Mouse (Mus musculus): ENCODE results near the gene Vmo1. TPM values are rescaled to one million over a fixed set of nuclear protein-coding genes. Genes with fewer than 3 reads are reported as not detected.
"Not testable (repeated sequence)": the region's sequence is repeated elsewhere in the genome, so short reads cannot be mapped to it uniquely, and the experiment has no call there.

The Vmo1 gene
- not detected for total RNA-seq (2021)
- long read RNA-seq, experiment 1, result 0 reads
- long read RNA-seq, experiment 2, result 0 reads

DNA sequence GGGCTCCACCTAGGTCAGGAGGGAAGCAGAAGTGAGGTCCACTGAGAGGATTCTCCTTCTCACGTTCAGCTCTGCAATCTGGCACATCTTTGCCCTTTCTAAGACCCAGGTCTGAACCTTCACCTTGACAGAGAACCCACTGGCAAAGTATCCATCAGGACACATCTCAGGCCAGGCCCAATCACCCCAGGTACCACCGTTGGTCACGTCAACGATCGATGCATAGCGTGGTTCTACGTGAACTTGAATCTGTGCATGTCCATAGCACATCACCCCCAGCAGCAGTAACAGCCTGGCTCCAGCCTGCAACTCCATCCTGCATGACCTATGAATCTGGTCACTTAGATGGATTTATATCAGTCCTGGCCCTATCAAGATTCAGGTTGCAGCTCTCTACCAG lies at the start of gene Vmo1:
Vmo1 (minus strand) TSS at position 329 of the 400 bp plus-strand sequence.
- no peak for DNase-seq

DNA sequence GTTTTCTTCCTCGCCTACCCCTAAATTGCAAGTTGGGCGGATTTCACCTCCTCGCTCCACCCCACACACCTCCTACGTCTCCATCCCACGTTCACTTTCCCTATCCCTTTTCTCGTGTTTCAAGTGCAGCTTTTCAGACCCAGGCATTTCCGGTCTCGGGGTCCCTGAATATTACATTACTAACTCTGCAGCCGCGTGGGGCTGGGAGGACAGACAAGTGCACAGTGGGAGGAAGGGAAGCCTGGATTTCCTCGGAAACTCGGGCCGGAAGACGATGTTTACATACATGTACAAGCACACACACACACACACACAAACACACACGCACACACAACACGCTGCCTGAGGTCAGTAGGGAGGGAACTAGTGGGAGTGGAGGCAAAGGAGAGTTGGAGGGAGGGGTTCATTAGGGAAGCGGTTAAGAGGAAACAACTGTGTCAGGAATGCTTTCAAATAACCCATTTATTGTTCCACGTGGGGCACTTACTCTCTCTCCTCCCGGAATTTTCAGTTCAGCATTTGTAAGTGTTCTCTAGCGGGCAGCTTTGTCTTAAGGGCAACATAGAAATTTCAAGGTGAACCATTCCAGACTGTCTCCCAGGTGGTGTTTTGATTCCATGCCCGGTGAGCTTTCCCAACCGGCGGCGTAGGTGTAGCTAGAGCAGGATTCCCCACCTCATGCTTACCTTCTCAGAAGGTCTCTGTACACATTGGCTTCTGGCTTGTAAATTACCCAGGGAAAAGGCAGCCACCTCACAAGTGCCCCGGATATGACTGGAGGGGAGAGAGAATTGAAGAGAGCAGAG lies 49.3 kb upstream of the Vmo1 start:
- DNase-seq, result peak; percentile 22

DNA sequence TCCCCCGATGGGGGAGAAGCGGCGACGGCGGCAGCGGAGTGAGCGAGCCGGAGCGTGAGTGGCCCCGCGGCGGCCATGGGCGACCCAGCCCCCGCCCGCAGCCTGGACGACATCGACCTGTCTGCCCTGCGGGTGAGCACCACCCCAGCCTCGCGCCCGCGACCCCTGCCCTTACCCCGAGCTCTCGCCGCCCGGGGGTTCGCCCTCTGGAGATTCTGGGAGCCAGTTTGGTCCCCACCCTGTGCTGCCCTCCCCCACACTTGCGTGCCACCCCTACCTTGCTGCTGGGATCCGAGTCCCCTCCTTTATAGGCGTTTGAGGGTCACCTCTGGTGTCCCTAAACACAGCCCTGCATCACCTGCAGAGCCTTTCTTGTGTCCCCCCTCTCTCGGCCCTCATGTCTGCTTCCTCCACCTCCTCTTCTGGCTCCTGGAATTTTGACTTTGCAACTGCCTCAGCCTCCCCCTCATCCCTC lies 48.6 kb upstream of the Vmo1 start:
- no peak for DNase-seq

DNA sequence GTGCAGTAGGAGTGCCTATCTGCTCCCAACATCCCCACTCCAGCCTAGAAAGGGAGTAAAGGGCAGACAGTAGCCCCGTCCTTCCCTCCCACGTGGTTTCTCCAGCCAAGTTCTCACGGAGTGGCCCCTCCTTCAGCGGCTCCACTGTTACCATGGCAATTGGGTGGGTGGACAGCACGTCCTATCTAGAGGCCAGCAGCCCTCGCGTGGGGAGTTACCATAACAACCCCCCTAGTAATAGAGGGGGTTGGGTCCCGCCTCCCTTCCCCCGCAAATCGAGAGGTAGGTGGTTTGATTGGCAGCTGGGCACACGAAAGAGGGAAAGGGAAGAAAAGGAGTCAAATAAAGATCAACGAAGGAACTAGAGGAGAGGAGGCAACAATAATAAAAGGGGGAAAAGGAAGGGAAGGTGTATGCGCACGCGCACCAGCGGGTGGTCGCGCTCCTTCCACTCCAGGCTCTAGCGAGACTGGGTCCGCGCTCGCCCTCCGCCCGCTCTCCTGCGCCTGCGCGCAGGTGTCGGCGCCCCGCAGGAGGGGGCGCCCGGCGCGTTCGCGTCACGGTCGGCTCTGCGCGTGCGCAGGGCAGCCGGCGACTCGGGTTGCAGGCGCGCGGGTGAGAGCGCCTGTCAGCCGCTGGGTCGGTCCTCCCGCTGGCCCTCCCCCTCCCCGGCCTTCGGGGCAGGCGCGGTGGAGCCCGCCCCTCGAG lies 48.0 kb upstream of the Vmo1 start, which contains the start of gene Mink1:
Mink1 (plus strand) TSS at position 595 of the 708 bp plus-strand sequence.
- DNase-seq, result peak; percentile 90

DNA sequence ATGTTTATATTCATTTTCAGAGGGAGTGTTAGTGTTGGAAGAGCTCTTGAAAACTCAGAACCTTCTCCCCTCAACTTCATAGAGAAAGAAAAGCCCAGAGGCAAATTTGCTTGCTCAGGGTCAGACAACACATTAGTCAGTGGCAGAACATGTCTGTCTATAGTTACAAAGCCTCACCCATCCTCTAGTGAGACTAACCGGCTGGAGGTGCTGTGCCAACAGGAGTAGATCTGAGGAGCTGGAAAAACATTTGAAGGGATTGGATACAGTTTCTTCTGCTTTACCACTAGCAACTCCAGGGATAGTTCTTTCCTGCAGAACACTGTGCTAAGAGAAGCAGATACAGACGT lies 47.5 kb upstream of the Vmo1 start:
- no peak for DNase-seq

DNA sequence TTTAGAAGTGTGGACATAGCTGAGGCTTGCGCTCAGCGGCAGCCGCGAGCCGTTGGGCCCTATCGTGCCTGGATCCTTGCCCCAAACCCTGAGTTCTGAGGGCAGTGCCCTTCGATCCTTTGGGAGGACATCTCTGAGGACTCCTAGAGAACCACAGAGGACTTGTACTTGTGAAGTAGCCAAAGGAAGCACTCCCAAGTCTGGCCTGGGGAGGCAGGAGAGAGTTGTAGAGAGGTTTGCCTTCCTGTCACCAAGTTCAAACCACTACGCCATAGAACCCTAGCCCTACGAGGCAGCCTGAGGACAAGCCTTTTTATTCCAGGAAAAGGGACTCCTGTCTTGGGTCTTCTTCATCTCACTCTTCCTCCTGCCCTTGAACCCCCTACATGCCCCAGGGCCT lies 43.1 kb upstream of the Vmo1 start:
- DNase-seq, result no peak

DNA sequence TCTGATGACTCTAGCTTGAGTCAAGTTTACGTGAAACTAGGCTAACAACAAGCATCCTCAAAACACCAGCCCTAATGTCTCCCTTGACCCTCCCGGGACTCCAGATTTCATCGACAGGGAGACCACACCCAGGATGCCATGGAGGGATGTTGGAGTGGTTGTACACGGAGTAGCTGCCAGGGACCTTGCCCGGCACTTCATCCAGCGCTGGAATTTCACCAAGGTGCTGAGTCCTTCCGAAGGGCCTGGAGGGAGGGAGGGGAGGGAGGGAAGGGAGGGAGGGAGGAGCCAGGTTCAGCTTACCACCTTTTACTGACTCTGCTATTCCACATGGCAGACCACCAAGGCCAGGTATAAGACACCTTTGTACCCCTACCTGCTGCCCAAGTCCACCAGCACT lies 39.5 kb upstream of the Vmo1 start:
- DNase-seq, result no peak

DNA sequence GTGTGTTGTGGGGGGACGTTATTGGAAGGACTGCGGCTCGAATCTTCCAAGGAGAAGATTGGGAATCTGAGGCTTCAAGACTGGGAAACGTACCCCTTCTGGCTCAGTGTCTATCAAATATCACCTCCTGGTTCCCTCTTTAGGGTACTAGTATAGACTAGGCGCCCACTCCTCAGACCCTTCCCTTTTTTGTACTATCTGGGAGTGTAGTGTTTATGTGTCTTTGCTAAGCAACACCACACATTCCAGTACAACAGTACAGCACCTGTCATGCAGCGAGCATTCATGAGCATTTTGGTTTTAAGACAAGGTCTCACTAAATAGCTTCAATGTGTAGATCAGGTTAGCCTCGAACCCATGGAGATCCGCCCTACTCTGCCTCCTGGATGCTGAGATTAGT lies 37.1 kb upstream of the Vmo1 start:
- no peak for DNase-seq

DNA sequence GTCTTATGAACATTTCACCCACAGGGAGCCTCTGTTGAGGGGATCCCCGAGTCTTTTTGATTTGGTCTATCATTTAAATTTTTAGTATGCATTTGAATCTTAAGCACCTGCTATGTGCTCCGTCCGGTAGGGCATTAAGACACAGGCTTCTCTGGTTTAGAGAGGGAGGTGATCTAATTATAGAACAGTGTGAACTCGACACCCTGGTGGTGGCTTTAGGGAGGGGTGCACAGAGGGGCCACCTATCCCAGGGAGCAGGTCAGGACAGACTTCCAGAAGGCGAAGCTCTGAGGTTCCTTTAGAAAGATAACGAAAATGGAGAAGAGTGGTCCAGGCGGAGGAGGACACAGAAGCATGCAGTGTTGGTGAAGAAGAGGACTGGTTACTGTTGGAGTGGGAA lies 30.1 kb upstream of the Vmo1 start:
- peak; percentile 20 for DNase-seq

DNA sequence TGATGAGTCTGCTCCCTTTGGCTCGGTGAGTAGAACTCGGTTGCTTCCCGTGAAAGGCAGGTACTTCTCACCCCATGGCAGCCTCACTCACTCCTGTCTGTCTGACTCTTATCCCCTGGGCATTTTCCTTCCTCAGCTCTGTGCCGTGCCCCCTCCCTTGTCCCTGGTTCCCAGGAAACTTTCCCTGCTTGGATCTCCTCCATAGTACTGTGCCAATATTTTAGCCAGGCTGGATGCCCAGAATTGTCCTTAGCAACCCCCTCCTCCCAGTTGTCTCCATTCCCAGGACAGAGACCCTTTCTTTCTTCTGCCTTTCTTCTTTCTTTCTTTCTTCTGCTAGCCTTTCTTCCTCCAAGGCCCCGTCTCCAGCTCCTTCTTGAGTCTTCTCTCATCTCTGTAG lies 27.0 kb upstream of the Vmo1 start:
- no peak for DNase-seq

DNA sequence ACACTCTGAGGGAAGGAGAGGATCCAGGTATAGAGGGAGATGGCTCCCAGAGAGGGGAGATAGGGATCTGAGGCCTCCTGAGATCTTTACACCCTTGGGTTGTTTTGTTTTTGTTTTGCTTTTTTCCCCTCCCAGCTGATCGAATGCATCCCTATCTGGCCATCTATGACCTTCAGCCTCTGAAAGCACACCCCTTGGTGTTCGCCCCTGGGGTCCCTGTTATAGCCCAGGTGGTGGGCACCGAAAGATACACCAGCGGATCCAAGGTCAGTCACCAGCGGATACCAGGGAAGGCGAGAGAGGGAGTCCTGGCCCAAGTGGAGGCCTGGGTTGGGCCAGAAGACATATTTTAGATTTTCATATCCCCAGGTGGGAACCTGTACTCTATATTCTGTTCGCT lies 26.5 kb upstream of the Vmo1 start:
- no peak for DNase-seq

DNA sequence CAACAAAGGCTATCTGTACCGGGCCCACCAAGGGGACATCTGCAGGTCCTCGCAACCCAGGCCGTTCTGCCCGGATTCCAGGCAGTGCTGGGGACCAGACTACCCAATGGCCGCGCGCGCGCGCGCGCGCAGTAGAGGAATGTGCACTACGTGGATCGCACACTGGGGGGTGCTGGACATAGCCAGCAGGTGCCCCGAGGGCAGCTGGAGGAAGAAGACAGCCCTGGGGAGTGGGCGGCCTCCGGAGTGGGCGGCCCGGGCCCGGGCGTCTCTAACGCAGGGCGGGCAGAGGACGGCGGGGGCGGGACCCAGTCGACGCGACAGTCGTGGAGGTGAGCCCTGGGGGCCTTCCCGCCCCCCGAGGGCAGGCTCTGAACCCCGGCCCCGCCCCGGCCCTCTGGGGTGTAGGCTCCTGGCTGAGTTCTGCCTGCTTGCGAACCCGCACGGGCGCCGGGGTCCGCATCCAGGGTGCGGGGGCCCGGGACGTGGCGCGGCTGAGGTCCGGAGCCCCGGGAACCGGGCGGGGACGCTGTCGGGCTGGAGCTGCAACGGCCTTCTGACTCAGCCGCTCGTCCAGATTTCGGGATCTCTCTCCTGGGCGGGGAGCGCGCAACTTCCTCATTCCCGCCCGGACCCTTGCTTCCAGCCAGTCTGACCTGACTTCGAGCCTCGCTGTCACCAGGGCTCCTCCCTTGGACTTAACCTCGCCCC lies 25.6 kb upstream of the Vmo1 start, which contains the start of gene Pld2:
Pld2 (plus strand) TSS at position 188 of the 711 bp plus-strand sequence.
- DNase-seq, result peak; percentile 87

DNA sequence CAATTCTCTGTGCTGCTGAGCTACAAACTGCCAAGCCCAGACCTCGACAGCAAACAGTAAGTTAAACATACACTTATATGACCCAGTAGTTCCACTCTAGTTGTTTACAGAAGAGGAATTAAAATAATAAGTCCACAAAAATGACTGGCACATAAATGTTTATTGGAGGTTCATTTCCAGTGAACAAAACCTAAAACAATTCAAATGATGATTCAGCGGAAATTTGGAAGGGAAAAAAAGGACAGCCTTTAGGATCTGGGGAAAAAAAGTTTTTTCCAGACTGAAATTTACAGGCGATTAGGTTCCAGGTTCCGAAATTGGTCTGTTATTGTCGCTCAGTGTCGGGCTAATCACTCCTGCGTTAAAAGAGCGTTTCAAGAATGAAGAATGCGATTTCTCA lies 25.0 kb upstream of the Vmo1 start:
- no peak for DNase-seq

DNA sequence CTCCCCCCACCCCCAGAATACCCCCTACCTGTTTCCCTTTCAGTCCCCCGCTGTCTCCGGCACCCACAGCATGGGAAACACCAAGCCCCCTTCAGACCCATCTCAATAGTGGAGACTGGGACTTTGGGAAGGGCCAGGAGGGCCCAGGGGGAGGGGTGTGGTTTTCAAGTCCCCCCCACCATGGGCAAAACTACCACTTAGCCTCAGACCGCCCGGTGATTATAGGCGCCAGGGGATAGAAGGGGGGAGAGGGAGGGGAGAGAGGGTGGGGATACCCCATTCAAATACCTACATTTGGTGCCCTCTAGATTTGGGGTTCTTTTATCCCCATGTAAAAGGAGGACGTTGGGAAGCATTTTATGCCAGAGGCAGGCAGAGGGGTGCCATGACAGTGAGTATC lies 18.4 kb upstream of the Vmo1 start, which contains the start of gene Gm40193:
Gm40193 (minus strand) TSS at position 101 of the 400 bp plus-strand sequence.
- DNase-seq, result no peak

DNA sequence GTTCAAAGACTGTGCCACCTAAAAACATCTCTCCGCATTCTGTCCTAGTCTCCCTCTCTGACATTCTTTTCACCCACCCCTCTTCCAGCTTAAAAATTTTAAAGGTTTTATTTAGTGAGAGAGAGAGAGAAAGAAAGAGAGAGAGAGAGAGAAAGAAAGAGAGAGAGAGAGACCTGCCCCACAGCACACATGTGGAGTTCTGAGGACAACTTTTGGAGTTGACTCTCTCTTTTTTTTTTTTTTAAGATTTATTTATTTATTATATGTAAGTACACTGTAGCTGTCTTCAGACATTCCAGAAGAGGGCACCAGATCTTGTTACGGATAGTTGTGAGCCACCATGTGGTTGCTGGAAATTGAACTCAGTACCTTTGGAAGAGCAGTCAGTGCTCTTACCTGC lies 16.6 kb upstream of the Vmo1 start:
- not testable (repeated sequence) for DNase-seq

DNA sequence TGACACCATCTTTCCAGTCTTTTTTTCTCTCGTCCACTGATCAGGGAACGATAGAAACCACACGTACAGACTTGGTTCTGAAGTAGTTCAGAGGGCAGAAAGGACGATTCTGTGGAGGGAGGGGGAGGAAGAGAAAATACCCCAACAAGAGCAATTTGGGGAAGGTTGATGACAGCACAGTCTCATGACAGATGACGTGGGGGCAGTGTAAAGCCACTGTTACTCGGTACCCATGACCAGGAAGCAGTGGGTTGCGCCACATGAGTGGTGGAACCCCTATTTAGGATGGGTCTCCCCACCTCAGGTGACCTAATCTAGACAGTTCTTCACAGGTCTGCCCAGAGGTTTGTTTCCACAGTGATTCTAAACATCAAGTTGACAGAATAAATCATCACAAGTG lies 14.2 kb upstream of the Vmo1 start:
- no peak for DNase-seq

DNA sequence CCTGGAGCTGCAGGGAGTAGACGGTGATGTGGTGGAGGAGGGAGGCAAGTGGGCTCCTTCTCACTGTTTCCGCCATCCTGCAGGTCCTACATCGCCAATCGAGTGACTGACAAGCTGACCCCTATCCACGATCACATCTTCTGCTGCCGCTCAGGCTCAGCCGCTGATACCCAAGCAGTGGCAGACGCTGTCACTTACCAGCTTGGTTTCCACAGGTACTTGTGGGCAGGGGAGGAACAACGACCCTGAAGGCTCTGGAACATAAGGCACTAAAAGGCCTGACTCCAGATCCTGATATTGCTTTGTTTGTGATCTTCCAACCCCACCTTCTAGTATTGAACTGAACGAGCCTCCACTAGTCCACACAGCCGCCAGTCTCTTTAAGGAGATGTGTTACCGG lies 11.8 kb upstream of the Vmo1 start:
- no peak for DNase-seq

DNA sequence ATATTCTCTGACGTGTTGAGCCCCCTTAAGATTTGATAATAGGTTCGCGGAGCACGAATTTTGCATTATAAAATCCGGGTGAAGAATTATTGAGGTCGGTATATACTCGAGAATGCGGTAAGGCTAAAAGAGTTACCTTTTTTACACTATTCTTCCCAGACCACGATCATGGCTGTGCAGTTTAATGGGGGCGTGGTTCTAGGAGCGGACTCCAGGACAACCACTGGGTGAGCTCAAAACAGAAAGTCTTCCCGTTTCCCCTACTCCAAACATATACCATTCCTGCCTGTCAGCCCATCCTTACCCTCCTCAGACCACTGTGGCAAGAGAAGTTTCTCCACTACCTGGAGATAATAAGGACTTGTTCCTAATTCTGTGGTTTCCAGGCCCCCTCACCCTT lies 11.3 kb upstream of the Vmo1 start:
- DNase-seq, result no peak

DNA sequence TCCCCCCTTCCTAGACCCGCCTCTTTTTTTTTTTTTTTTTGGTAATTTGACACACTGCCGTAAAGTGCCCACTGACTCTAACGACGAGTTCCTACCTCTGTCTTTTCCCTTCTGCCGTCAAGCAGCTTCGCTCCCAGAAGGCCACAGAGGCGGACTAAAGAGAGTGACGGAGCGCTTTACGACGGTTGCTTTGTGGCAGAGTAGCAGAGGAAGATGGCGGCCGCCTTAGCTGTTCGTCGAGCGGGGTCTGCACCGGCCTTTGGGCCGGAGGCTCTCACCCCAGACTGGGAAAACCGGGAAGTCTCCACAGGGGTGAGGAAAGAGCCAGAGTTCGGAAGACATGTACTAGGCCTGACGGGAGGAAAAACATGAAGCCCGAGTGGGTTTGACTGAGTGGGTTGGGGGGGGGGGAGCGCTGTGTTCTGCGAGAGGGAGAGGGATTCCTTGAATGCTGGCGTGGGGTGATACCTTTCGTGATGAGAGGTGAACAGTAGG lies 10.8 kb upstream of the Vmo1 start, which contains the start of gene Psmb6:
Psmb6 (plus strand) TSS at position 184 of the 495 bp plus-strand sequence.
- DNase-seq, result peak; percentile 76

DNA sequence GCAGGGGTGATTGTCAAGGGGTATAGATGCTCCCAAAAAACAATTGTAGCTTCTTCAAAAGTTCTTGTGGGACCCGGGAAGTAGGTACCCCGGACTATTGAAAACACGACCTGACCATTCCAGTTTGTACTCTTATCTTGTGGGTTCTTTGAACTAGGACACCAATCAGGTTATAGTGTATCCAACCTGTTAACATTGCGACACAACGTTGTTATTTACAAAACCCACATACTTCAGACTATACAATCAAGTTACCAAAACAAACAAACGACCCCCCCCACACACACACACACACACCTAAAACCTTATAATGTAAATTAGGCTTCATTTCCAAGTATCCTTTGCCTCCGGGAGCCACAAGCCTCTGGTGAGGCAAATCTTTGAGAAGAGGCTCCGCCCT lies 10.4 kb upstream of the Vmo1 start:
- DNase-seq, result no peak

DNA sequence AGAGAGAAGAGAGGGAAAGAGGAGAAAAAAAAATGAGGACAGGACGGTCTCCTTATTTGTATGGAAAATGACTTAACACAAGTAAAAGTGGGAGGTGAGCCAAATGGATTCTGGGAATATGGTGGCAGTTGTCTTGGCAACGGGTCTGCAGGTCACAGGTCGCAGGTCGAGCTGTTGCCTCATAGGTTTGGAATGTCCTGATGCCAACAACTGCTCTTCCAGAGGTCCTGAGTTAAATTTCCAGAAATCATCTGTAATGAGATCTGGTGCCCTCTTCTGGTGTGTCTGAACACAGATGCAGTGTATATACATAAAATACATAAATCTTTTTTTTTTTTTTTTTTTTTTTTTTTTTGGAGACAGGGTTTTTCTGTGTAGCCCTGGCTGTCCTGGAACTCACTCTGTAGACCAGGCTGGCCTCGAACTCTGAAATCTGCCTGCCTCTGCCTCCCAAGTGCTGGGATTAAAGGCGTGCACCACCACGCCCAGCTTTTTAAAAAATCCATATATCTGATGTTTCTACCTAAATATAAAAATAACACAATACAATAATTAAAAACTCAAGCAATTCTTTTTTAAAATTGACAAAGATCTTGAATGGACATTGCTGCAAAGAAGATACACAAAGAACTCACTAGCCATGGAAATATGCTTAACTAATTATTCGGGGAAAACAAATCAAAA lies 9.0 kb upstream of the Vmo1 start:
- not testable (repeated sequence) for DNase-seq

Data from gastrocnemius, postnatal 10 days (tissue).